Mouse (Mus musculus) neural tube, embryonic 12.5 days (tissue): ENCODE measurements around the gene Chrm1. TPM values are rescaled to one million over a fixed set of nuclear protein-coding genes. Genes with fewer than 3 reads are reported as not detected.
"Not testable (repeated sequence)": the region's sequence is repeated elsewhere in the genome, so short reads cannot be mapped to it uniquely, and the experiment has no call there.

ENCODE experiments used
- ATAC-seq: fragments of 200-750 bp; cut with Nextera tagmentation; 2 replicates; pipeline ENCODE4 v1.8.0; 2017; ENCODE audit warnings: low read depth, mild to moderate bottlenecking, moderate TSS enrichment, moderate library complexity; ENCODE audit not compliant: low FRiP score
- H3K27ac ChIP-seq: fragments of 300-500 bp; sonication (generic); 2 replicates; pipeline ENCODE4 v1.5.1; 2016
- H3K27me3 ChIP-seq: fragments of 300-500 bp; sonication (generic); replicated peaks from 2 replicates; pipeline ENCODE4 v1.6.1; 2016; ENCODE audit warnings: mild to moderate bottlenecking
- H3K36me3 ChIP-seq: fragments of 300-500 bp; sonication (generic); 2 replicates; pipeline ENCODE4 v1.6.1; 2016; ENCODE audit warnings: mild to moderate bottlenecking
- H3K4me1 ChIP-seq: fragments of 300-500 bp; sonication (generic); 2 replicates; pipeline ENCODE4 v1.6.1; 2016
- H3K4me2 ChIP-seq: fragments of 300-500 bp; sonication (generic); replicated peaks from 2 replicates; pipeline ENCODE4 v1.6.1; 2016; ENCODE audit warnings: mild to moderate bottlenecking
- H3K4me3 ChIP-seq: fragments of 300-500 bp; sonication (generic); 2 replicates; pipeline ENCODE4 v1.5.1; 2016
- H3K9ac ChIP-seq: fragments of 300-500 bp; sonication (generic); 2 replicates; pipeline ENCODE4 v1.6.1; 2016; ENCODE audit warnings: mild to moderate bottlenecking
- H3K9me3 ChIP-seq: fragments of 300-500 bp; sonication (generic); 2 replicates; pipeline ENCODE4 v1.6.1; 2016; ENCODE audit warnings: mild to moderate bottlenecking
- WGBS: fragments of 180-500 bp; shearing (Covaris S2); methylation state at CpG from one replicate; pipeline ENCODE4 v1.1.7; 2016; 5-methylcytosine and 5-hydroxymethylcytosine counted together
- polyA plus RNA-seq: library from polyadenylated mRNA; unstranded; fragments of >200 nt; fragmentation: Nextera tagmentation; extraction: Ambion mirVana; gene quantifications from 2 replicates; pipeline ENCODE4 v1.2.1, GENCODE M21; 2016

Chrm1 gene
- polyA plus RNA-seq, 1 experiment from 2014 or later, result 0.20 TPM

DNA sequence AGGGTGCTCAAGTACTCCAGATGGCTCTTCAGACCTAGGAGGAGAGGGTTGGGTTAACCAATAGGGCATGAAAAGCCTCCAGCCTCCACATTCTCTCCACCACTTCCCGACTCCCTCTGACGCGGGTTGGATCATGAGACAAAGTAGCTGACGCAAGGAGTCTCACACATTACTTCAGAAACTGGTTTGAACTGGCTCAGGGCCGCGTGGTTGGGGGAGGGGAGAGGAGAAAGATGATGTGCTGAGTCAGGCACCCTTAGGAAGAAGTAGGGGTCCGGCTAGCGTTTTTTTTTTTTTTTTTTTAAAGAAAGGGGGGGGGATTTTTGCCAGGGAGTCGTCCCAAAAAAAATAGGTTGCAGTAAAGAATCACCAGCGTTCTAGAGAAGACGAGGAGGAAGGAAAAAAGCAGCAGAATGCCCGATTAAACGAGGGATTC lies 49.3 kb downstream of the Chrm1 start:
- Histone ChIP-seq H3K36me3 (peaks cover 39% of the 10 kb centered on the region), H3K9ac (peak overlapping the region; percentile 90), H3K9me3 (no peaks in the 10 kb centered on the region), H3K4me1 (peaks cover 21% of the 10 kb centered on the region), H3K27ac (peak overlapping the region; percentile 84), H3K27me3 (no peaks in the 10 kb centered on the region), H3K4me2 (peak overlapping the region; percentile 68), H3K4me3 (peak overlapping the region; percentile 76)
- ATAC-seq, result peak; percentile 78
- WGBS, result under 1% methylated on average over 13 of the region's 13 CpGs

- H3K4me3 ChIP-seq, result peak overlapping the region; percentile 76
- H3K9ac ChIP-seq, result peak overlapping the region; percentile 90
- H3K4me1 ChIP-seq, result peaks cover 21% of the 10 kb centered on the region
- WGBS, result under 1% methylated on average over 51 of the region's 51 CpGs
- H3K27me3 ChIP-seq, result no peaks in the 10 kb centered on the region
- H3K9me3 ChIP-seq, result no peaks in the 10 kb centered on the region
- H3K4me2 ChIP-seq, result peak overlapping the region; percentile 68
- peaks cover 34% of the 10 kb centered on the region for H3K36me3 ChIP-seq
- peak; percentile 93 for ATAC-seq
- peak overlapping the region; percentile 84 for H3K27ac ChIP-seq
These were observed 49.9 kb downstream of the Chrm1 start for GRCm38 (mm10) chr19:8713306-8713996.

DNA sequence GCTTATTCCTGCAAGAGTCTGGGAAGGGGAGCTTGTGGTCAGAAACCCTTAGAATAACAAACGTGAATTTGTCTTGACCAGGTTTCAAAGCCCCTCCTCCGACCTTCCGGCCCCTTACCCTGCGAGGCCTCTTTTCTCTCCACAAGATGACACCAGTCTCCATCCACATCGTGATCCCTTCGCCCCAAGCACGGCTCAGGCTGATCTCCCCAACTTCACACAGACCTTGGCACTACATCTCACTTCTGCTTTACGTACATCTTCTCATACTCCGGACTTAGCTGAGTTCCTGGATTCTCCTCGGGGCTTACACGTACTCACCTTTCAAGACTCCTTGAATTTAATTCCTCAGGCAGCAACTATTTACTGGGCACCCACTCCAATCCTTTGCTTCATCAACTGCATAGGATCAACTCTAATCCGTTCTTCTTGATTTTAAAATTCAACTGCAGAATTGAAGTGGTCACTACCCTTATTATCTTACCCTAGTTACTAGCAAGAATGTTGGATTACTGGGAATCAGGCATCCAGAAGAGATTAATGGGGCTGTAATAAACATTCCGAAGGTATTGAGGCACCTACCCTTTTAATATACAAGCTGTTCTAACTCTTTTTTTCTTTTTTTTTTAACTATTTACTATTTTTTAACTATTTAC lies 50.5 kb downstream of the Chrm1 start:
- Histone ChIP-seq H3K27ac (peak overlapping the region; percentile 84), H3K4me3 (peak overlapping the region; percentile 76)

DNA sequence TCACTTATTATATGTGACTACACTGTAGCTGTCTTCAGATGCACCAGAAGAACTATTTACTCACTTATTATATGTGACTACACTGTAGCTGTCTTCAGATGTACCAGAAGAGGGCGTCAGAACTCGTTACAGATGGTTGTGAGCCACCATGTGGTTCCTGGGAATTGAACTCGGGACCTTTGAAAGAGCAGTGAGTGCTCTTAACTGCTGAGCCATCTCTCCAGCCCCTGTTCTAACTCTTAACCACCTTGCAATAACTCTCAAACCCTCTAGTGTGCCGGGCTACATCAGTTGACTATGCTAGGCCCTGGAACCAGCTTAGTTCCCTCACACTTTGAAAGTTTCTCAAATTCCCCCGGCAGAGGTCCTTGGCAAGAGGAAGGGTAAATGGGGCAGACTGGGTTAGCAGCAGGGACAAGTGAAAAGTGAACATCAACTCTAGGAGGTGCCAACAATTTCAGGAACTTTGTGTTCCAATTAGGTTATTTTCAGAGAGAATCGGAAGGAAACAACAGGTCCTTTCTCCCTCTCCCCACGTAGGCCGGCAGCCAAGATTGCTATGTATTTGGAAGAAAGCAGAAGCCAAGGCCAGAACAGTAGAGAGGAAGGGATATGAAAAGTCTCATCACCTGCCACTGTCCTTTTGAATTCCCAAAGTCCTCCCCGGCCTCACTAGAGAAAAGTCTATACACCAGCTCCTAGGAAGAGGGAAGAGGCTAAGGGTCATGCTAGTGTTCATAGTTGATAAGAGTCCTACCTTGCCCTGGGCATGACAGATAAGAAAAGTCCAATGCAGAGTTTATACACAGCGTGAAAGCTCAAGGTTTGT lies 51.3 kb downstream of the Chrm1 start:
- ATAC-seq, result no peak
- H3K36me3 ChIP-seq, result peaks cover 20% of the 10 kb centered on the region
- 78% methylated on average over 10 of the region's 10 CpGs for WGBS
- peaks cover 21% of the 10 kb centered on the region for H3K4me1 ChIP-seq
- H3K9ac ChIP-seq, result no peak overlapping the region
- no peaks in the 10 kb centered on the region for H3K27me3 ChIP-seq
- H3K4me2 ChIP-seq, result no peak overlapping the region
- H3K4me3 ChIP-seq, result no peak overlapping the region
- no peaks in the 10 kb centered on the region for H3K9me3 ChIP-seq
- no peak overlapping the region for H3K27ac ChIP-seq

More for the DNA sequence above, 50.5 kb downstream of the Chrm1 start:
- Histone ChIP-seq H3K4me2 (peak overlapping the region; percentile 68), H3K4me1 (peaks cover 21% of the 10 kb centered on the region), H3K36me3 (peaks cover 27% of the 10 kb centered on the region), H3K27me3 (no peaks in the 10 kb centered on the region), H3K9ac (peak overlapping the region; percentile 90), H3K9me3 (no peaks in the 10 kb centered on the region)
- ATAC-seq, result peak; percentile 11
- WGBS, result 9% methylated on average over 13 of the region's 13 CpGs

- Histone ChIP-seq H3K9ac (no peak overlapping the region), H3K9me3 (no peaks in the 10 kb centered on the region), H3K27ac (no peak overlapping the region), H3K4me1 (peaks cover 15% of the 10 kb centered on the region), H3K4me2 (no peak overlapping the region), H3K4me3 (no peak overlapping the region), H3K36me3 (peaks cover 7% of the 10 kb centered on the region; the same call in 1 of the 2 replicates), H3K27me3 (no peaks in the 10 kb centered on the region)
- no peak for ATAC-seq
- WGBS, result 64% methylated on average over 10 of the region's 10 CpGs
These were observed 52.5 kb downstream of the Chrm1 start for GRCm38 (mm10) chr19:8715868-8716766.

DNA sequence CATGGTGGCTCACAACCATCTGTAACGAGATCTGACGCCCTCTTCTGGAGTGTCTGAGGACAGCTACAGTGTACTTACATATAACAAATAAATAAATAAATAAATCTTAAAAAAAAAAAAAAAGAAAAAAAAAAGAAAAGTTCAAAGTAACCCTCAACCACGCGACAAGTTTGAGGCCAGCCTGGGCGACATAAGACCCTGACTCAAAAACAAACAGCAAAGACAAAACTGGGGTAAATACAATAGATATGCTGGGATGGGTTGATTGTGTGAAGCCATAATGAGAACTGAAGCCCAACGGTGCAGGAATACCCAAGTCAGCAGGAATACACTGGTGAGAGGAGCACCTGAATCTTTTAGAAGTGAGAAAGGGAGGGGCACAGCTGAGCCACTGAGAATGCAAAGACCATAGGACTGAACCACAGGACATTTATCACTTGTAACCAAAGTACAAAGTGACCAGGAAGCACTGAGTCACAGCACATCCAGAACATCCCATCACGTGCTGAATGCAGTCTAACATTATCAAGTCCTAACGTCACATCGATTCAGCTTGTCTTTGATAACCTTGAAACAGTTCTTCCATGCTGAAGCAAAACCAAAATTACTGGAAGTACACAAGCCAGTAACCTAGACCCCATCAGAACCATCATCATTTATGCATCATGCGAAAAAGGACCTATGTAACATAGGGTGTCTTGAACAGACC lies 53.3 kb downstream of the Chrm1 start:
- no peak overlapping the region for H3K4me3 ChIP-seq
- 0 out of 2 replicates have a peak, but pooled peaks cover under 1% of the 10 kb centered on the region for H3K36me3 ChIP-seq
- H3K27ac ChIP-seq, result no peak overlapping the region
- 66% methylated on average over 9 of the region's 10 CpGs for WGBS
- no peaks in the 10 kb centered on the region for H3K27me3 ChIP-seq
- no peak for ATAC-seq
- no peaks in the 10 kb centered on the region for H3K9me3 ChIP-seq
- H3K4me1 ChIP-seq, result peaks cover 14% of the 10 kb centered on the region
- no peak overlapping the region for H3K9ac ChIP-seq
- H3K4me2 ChIP-seq, result no peak overlapping the region

- Histone ChIP-seq H3K4me2 (no peak overlapping the region), H3K4me1 (peaks cover 13% of the 10 kb centered on the region), H3K27me3 (no peaks in the 10 kb centered on the region), H3K27ac (no peak overlapping the region), H3K36me3 (no peaks in the 10 kb centered on the region), H3K9me3 (no peaks in the 10 kb centered on the region), H3K9ac (no peak overlapping the region), H3K4me3 (no peak overlapping the region)
- 75% methylated on average over 3 of the region's 3 CpGs for WGBS
- no peak for ATAC-seq
These were observed 54.8 kb downstream of the Chrm1 start for GRCm38 (mm10) chr19:8718357-8718756.

DNA sequence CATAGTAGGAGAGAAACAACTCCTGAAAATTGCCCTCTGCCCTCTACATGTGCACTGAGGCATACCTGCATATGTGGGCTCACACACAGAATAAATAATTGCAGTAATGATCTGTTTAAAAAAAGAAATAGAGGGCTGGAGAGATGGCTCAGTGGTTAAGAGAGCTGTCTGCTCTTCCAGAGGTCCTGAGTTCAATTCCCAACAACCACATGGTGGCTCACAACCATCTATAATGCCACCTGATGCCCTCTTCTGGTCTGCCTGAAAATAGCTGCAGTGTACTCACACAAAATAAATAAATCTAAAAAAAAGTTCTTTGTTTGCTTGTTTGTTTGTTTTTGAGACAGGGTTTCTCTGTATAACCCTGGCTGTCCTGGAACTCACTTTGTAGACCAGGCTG lies 55.4 kb downstream of the Chrm1 start:
- not testable (repeated sequence) for H3K36me3 ChIP-seq, H3K4me3 ChIP-seq, H3K27me3 ChIP-seq, ATAC-seq, H3K9ac ChIP-seq, H3K27ac ChIP-seq, H3K9me3 ChIP-seq, H3K4me2 ChIP-seq
- peaks cover 13% of the 10 kb centered on the region for H3K4me1 ChIP-seq

GRCm38 (mm10) chr19:8721378-8721777 lies 57.8 kb downstream of the Chrm1 start:
- Histone ChIP-seq H3K4me3 (no peak overlapping the region), H3K27ac (no peak overlapping the region), H3K9me3 (no peaks in the 10 kb centered on the region), H3K9ac (0 out of 2 replicates have a peak overlapping the region, but pooled peaks have one; percentile 75), H3K27me3 (no peaks in the 10 kb centered on the region), H3K36me3 (peaks cover 19% of the 10 kb centered on the region), H3K4me2 (0 out of 2 replicates have a peak overlapping the region, but pooled peaks have one; percentile 79), H3K4me1 (peaks cover 31% of the 10 kb centered on the region)
- 79% methylated on average over 1 of the region's 1 CpGs for WGBS
- ATAC-seq, result no peak

GRCm38 (mm10) chr19:8722021-8722420 lies 58.4 kb downstream of the Chrm1 start:
- H3K4me2 ChIP-seq, result peak overlapping the region; percentile 79

DNA sequence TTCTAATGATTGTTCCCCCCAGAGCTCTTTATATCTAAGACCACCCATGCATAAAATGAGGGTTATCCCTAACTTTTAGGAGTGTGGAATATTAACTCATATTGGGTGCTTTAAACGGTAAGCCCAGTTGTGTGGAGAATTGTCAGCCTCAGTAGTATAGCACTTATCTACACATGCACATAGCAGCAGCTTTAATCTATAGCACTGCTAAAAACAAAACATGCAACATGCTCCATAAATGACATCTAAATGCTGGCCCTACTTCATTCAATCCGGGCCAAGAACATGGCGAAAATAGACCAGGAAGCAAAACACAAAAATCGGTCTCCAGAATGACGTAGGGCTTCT lies 58.9 kb downstream of the Chrm1 start:
- H3K27me3 ChIP-seq, result no peaks in the 10 kb centered on the region
- H3K9ac ChIP-seq, result peak overlapping the region; percentile 75
- H3K36me3 ChIP-seq, result peaks cover 23% of the 10 kb centered on the region
- peak overlapping the region; percentile 89 for H3K27ac ChIP-seq
- WGBS, result 3% methylated on average over 5 of the region's 5 CpGs
- H3K4me2 ChIP-seq, result peak overlapping the region; percentile 79
- H3K4me3 ChIP-seq, result peak overlapping the region; percentile 76
- peaks cover 31% of the 10 kb centered on the region for H3K4me1 ChIP-seq
- H3K9me3 ChIP-seq, result no peaks in the 10 kb centered on the region
- ATAC-seq, result peak; percentile 21; the same call in 1 of the 2 replicates

More at GRCm38 (mm10) chr19:8722021-8722420, 58.4 kb downstream of the Chrm1 start:
- WGBS, result 71% methylated on average over 4 of the region's 4 CpGs
- Histone ChIP-seq H3K27ac (no peak overlapping the region), H3K27me3 (no peaks in the 10 kb centered on the region), H3K4me3 (peak overlapping the region; percentile 76), H3K9me3 (no peaks in the 10 kb centered on the region), H3K36me3 (peaks cover 23% of the 10 kb centered on the region), H3K9ac (peak overlapping the region; percentile 75), H3K4me1 (peaks cover 31% of the 10 kb centered on the region)
- no peak for ATAC-seq
